Mouse (Mus musculus) heart, embryonic 16.5 days (tissue): ENCODE measurements around the gene Kdm5b. TPM values are rescaled to one million over a fixed set of nuclear protein-coding genes. Genes with fewer than 3 reads are reported as not detected.
A peak's percentile ranks its signal among the peaks of the same experiment; 100 is the strongest.
"Not testable (repeated sequence)": the region's sequence is repeated elsewhere in the genome, so short reads cannot be mapped to it uniquely, and the experiment has no call there.

Source experiments
- ATAC-seq: fragments of 200-750 bp; cut with Nextera tagmentation; replicated peaks from 2 replicates; pipeline ENCODE4 v1.8.0; 2017; ENCODE audit warnings: moderate number of reproducible peaks; ENCODE audit not compliant: insufficient read depth, low FRiP score; ENCODE audit errors: extremely low read depth
- H3K27ac ChIP-seq: fragments of 300-500 bp; sonication (generic); 2 replicates; pipeline ENCODE4 v1.5.1; 2014; ENCODE audit warnings: mild to moderate bottlenecking, low read length, control low read depth, moderate library complexity
- H3K27me3 ChIP-seq: fragments of 300-500 bp; sonication (generic); 2 replicates; pipeline ENCODE4 v1.6.1; 2014; ENCODE audit warnings: low read length, mixed read lengths; ENCODE audit not compliant: control insufficient read depth, insufficient read depth
- H3K36me3 ChIP-seq: fragments of 300-500 bp; sonication (generic); 2 replicates; pipeline ENCODE4 v1.6.1; 2014; ENCODE audit not compliant: control insufficient read depth, insufficient read depth
- H3K4me1 ChIP-seq: fragments of 300-500 bp; sonication (generic); 2 replicates; pipeline ENCODE4 v1.6.1; 2014; ENCODE audit warnings: low read length, mixed read lengths; ENCODE audit not compliant: control insufficient read depth, insufficient read depth
- H3K4me2 ChIP-seq: fragments of 300-500 bp; sonication (generic); 2 replicates; pipeline ENCODE4 v1.6.1; 2014; ENCODE audit warnings: low read depth, mild to moderate bottlenecking, control low read depth, low read length
- H3K4me3 ChIP-seq: fragments of 300-500 bp; sonication (generic); 2 replicates; pipeline ENCODE4 v1.5.1; 2014; ENCODE audit warnings: mild to moderate bottlenecking, control low read depth, low read length
- H3K9ac ChIP-seq: fragments of 300-500 bp; sonication (generic); 2 replicates; pipeline ENCODE4 v1.6.1; 2014; ENCODE audit warnings: low read length, control low read depth
- H3K9me3 ChIP-seq: fragments of 300-500 bp; sonication (generic); replicated peaks from 2 replicates; pipeline ENCODE4 v1.6.1; 2016; ENCODE audit warnings: low read length; ENCODE audit not compliant: control insufficient read depth
- WGBS: fragments of 180-500 bp; shearing (Covaris S2); extraction: QIAGEN DNeasy Blood & Tissue Kit; methylation state at CpG from one replicate; pipeline ENCODE4 v1.1.7; 2014; 5-methylcytosine and 5-hydroxymethylcytosine counted together
- polyA plus RNA-seq: library from polyadenylated mRNA; unstranded; fragments of >200 nt; fragmentation: Nextera tagmentation; extraction: Ambion mirVana; gene quantifications from 2 replicates; pipeline ENCODE4 v1.2.1, GENCODE M21; 2015

Kdm5b gene
- polyA plus RNA-seq, 1 experiment from 2014 or later = 24.4 TPM

DNA sequence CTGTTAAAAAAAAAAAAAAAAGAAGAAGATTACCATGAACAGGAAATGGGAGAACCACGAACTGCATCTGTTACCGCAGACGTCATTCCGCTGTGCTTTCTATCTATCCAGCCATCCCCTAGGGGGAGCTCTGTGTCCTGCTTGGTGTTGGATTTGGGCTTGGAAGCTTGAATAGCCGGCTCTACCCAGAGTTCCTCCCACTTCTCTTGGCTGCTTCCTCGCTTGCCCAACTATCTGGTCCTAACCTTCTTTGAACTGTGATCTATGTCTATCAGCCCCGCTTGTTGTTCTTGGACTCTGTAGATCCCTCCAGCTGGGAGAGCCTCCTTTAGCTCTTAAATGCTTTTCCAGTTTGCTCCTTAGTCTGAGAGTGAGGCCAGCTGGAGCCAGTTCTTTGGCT lies 41.3 kb upstream of the Kdm5b start:
- WGBS = 2% methylated on average over 7 of the region's 7 CpGs
- no peak overlapping the region for H3K27ac ChIP-seq

DNA sequence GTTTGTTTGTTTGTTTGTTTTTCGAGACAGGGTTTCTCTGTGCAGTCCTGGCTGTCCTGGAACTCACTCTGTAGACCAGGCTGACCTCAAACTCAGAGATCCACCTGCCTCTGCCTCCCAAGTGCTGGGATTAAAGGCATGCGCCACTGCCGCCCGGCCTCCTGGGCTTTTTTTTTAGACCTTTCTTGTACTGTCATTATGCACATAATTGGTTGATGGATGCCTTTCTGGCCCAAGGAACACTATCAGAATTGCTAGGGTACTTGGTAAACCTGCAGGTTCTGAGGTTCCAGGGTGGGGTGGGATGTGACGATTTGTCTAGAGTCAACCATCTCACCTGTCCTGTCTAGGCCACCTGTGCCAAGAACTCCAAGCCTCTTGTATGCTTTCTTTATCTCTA lies 40.8 kb upstream of the Kdm5b start:
- not testable (repeated sequence) for H3K36me3 ChIP-seq, H3K4me2 ChIP-seq, ATAC-seq, H3K27me3 ChIP-seq, H3K4me3 ChIP-seq, H3K4me1 ChIP-seq, H3K9ac ChIP-seq, H3K9me3 ChIP-seq, H3K27ac ChIP-seq
- WGBS = 90% methylated on average over 5 of the region's 5 CpGs

More for the DNA sequence above, 41.3 kb upstream of the Kdm5b start:
- Histone ChIP-seq H3K4me2 (peak overlapping the region; percentile 8; the same call in 1 of the 2 replicates), H3K36me3 (no peaks in the 10 kb centered on the region), H3K4me3 (no peak overlapping the region), H3K27me3 (no peaks in the 10 kb centered on the region), H3K9me3 (no peaks in the 10 kb centered on the region), H3K4me1 (peaks cover 9% of the 10 kb centered on the region), H3K9ac (no peak overlapping the region)
- peak; percentile 79 for ATAC-seq

DNA sequence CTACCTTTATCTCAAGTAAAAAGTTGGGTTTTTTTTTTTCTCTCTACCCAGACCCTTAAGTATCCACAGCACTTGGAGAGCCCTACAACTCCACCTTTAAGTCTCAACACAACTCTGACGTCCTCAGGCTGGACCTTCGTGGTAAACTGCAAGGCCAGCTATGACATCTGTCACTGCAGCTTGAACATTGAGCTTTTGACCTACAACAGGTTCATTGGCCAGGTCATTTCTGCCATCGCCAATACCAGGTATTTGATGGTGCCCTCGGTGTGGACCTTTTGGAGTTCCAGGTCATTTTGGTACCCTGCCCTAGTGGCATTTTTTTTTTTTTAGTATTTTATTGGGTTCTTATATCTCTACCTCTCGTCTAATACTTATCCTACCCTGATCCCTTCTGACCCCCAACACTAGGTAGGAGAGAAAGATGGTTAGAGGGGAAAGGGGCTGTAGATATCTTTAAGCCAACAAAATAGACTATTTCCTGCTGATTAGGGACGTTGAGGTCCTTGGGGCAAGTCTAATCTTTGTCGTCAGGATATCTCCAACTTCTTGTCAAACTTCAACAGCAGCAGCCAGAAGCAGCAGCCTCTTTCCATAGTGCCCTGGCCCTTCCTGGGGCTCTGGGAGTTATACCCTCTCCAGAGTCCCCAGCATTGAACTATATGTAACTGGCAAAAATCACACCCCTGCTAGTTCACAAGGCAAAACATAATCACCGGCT lies 39.8 kb upstream of the Kdm5b start:
- no peaks in the 10 kb centered on the region for H3K9me3 ChIP-seq
- no peak overlapping the region for H3K4me3 ChIP-seq
- no peak overlapping the region for H3K4me2 ChIP-seq
- no peaks in the 10 kb centered on the region for H3K27me3 ChIP-seq
- H3K9ac ChIP-seq = no peak overlapping the region
- no peak overlapping the region for H3K27ac ChIP-seq
- WGBS = 58% methylated on average over 8 of the region's 8 CpGs
- H3K4me1 ChIP-seq = peaks cover 9% of the 10 kb centered on the region
- H3K36me3 ChIP-seq = no peaks in the 10 kb centered on the region
- no peak for ATAC-seq

DNA sequence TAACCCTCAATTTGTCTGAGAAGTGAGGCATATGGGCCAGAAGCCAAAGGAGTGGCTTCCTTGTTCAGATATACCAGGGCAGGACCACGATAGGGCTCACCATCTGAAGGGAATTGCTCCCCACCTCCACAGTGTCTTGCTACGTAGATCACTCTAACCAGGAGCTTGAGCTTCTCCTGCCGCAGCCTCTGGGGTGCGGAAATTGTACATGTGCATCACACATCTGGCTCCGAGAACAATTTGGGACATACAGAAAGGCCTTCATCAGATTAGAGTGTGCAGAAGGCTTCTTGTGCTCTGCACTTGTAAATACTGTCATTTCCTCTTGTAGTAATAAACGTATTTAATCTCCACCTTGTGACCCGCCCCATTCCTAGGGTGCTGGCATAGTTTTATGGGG lies 38.8 kb upstream of the Kdm5b start:
- 72% methylated on average over 7 of the region's 7 CpGs for WGBS
- ATAC-seq = no peak
- Histone ChIP-seq H3K27ac (no peak overlapping the region), H3K27me3 (no peaks in the 10 kb centered on the region), H3K4me1 (peaks cover 8% of the 10 kb centered on the region), H3K4me2 (no peak overlapping the region), H3K9ac (no peak overlapping the region), H3K4me3 (no peak overlapping the region), H3K9me3 (no peaks in the 10 kb centered on the region), H3K36me3 (no peaks in the 10 kb centered on the region)

DNA sequence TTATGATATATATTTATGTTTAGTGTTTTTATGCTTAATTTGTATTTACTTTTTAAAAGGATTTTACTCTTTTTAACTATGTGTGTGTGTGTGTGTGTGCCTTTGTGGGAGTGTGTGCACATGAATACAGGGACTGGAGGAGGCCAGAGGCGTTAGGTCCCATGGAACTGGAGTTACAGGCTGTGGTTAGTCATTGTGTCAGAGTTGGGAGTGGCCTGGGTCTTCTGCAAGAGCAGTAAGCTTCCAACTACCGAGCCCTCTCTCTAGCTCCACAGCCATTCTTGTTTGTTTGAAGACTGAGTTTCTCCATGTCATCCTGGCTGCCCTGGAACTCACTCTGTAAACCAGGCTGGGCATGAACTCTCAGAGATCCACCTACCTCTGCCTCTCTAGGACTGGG lies 37.6 kb upstream of the Kdm5b start:
- WGBS = 59% methylated on average over 2 of the region's 2 CpGs
- H3K9ac ChIP-seq = no peak overlapping the region
- no peak overlapping the region for H3K4me3 ChIP-seq
- H3K4me2 ChIP-seq = no peak overlapping the region
- H3K36me3 ChIP-seq = no peaks in the 10 kb centered on the region
- H3K4me1 ChIP-seq = no peaks in the 10 kb centered on the region
- ATAC-seq = no peak
- H3K27me3 ChIP-seq = no peaks in the 10 kb centered on the region
- no peaks in the 10 kb centered on the region for H3K9me3 ChIP-seq
- H3K27ac ChIP-seq = no peak overlapping the region

DNA sequence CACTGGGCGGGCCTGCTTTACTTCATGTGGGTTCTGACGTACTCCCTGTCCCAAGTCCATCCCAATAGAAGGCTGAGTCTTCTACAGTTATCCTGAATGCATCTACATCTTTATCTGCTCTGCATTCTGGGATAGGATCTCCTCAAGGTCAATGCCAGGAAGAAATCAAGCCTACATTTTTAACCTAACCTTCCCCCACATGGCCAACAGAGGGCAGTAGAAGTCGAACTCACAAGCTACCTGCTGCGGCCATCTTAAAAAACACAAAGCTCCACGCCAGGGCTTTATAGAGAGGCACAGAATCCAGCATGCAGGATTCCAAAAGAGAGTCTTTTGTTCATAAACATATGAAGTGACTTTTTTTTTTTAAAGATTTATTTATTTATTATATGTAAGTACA lies 35.5 kb upstream of the Kdm5b start:
- no peak overlapping the region for H3K4me2 ChIP-seq
- H3K27me3 ChIP-seq = no peaks in the 10 kb centered on the region
- no peak overlapping the region for H3K9ac ChIP-seq
- 70% methylated on average over 5 of the region's 5 CpGs for WGBS
- H3K4me3 ChIP-seq = no peak overlapping the region
- H3K9me3 ChIP-seq = no peaks in the 10 kb centered on the region
- H3K36me3 ChIP-seq = no peaks in the 10 kb centered on the region
- no peaks in the 10 kb centered on the region for H3K4me1 ChIP-seq
- no peak overlapping the region for H3K27ac ChIP-seq
- ATAC-seq = no peak

DNA sequence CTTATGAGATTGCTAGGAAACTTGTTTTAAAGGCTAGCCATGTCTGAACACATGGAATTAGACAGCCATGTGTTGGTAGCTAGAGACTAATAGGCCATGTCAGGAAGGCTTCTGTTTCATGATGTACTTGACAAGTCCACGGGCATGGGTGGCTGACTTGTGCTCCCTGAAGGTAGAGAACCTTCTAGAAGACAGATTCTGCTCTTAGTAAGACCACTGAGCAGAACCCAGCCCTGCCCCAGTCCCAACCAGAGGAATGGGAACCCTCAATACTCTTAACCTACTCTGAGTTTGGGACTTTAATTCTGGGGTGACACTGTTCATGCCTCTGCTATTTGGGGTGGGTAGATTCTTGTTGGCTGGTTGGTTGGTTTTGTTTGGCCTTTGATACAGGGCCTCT lies 35.0 kb upstream of the Kdm5b start:
- Histone ChIP-seq H3K9ac (no peak overlapping the region), H3K27me3 (no peaks in the 10 kb centered on the region)
- WGBS = 87% methylated on average over 1 of the region's 1 CpGs

DNA sequence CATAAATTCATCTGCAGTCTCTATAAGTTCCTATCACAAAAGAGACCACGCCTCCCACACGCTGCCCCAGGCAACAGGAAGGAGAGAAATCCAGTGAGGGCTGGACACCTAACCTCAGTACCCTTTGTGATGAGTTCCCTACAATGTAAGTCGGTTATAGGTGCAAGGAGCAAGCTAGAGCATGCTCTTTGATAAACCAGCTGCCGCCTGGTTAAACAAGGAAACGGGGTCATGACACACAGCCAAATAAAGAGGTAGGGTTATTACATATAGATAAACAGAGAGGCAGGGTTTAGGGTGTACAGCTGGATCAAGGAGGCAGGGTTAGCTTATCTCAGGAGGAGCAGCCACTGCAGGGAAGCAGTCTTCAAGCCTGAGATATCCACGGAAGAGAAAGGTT lies 33.2 kb upstream of the Kdm5b start:
- no peaks in the 10 kb centered on the region for H3K9me3 ChIP-seq
- no peaks in the 10 kb centered on the region for H3K27me3 ChIP-seq
- no peaks in the 10 kb centered on the region for H3K4me1 ChIP-seq
- no peak overlapping the region for H3K27ac ChIP-seq
- no peaks in the 10 kb centered on the region for H3K36me3 ChIP-seq
- ATAC-seq = no peak
- WGBS = 67% methylated on average over 6 of the region's 6 CpGs
- H3K9ac ChIP-seq = no peak overlapping the region
- H3K4me3 ChIP-seq = no peak overlapping the region
- H3K4me2 ChIP-seq = no peak overlapping the region

More for the DNA sequence above, 35.0 kb upstream of the Kdm5b start:
- H3K9me3 ChIP-seq = no peaks in the 10 kb centered on the region
- H3K36me3 ChIP-seq = no peaks in the 10 kb centered on the region
- no peaks in the 10 kb centered on the region for H3K4me1 ChIP-seq
- H3K4me2 ChIP-seq = no peak overlapping the region
- ATAC-seq = no peak
- no peak overlapping the region for H3K4me3 ChIP-seq
- H3K27ac ChIP-seq = no peak overlapping the region

DNA sequence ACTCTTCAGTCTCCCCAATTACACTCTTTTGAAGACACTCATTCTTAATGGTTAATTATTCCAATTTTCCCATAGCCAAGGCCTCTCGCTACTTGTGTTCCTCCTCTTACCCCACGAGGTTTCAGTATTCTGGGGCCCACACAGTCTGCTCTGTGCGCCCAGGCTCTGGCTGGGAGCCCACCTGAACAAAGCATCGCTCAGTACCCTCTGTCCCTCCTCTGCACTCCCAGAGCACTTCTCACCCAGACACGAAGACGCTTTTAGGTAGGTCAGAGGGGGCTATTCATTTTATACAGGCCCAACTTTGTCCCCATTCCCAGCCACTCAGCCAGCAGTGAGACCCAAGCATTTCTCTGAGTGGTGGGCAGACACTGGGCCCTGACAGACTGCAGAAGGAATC lies 29.4 kb upstream of the Kdm5b start:
- 79% methylated on average over 6 of the region's 6 CpGs for WGBS
- Histone ChIP-seq H3K27me3 (no peaks in the 10 kb centered on the region), H3K4me2 (no peak overlapping the region), H3K27ac (no peak overlapping the region), H3K4me1 (no peaks in the 10 kb centered on the region), H3K36me3 (no peaks in the 10 kb centered on the region), H3K9ac (no peak overlapping the region), H3K9me3 (no peaks in the 10 kb centered on the region), H3K4me3 (no peak overlapping the region)
- ATAC-seq = no peak
